Mouse (Mus musculus): ENCODE measurements around the gene Tsc22d1. TPM values are rescaled to one million over a fixed set of nuclear protein-coding genes. Genes with fewer than 3 reads are reported as not detected.
A peak's percentile ranks its signal among the peaks of the same experiment; 100 is the strongest.

Gene Tsc22d1
- polyA plus RNA-seq, 1 experiment from 2014 or later = 499 TPM

- no peak for ATAC-seq (ENCODE audit: low read depth)
These were observed 142.1 kb downstream of the Tsc22d1 start, which contains the start of gene Serp2 for GRCm38 (mm10) chr14:76556852-76557208. Gene Serp2, minus strand, starts transcription at chr14:76556889.

More at GRCm38 (mm10) chr14:76556852-76557208, 142.1 kb downstream of the Tsc22d1 start, which contains the start of gene Serp2:
- WGBS = 14% methylated on average over 13 of the region's 17 CpGs
- Histone ChIP-seq H3K9ac (ENCODE audit: low read depth, low read length) (peak within 1 kb of the TSS; percentile 80), H3K27me3 (replicated peaks; ENCODE audit: control insufficient read depth, insufficient read depth, low read length) (no peaks in the 10 kb centered on the region), H3K9me3 (ENCODE audit: control insufficient read depth, low read length) (no peaks in the 10 kb centered on the region), H3K4me1 (ENCODE audit: control insufficient read depth, insufficient read depth, low read length) (peaks cover 22% of the 10 kb centered on the region), H3K4me3 (ENCODE audit: low read depth, low read length) (peak within 1 kb of the TSS; percentile 67), H3K4me2 (ENCODE audit: low read depth, low read length) (peak within 1 kb of the TSS; percentile 96), H3K36me3 (ENCODE audit: control insufficient read depth, insufficient read depth, low read length) (no peaks in the 10 kb centered on the region), H3K27ac (replicated peaks; ENCODE audit: low read depth, low read length) (peak within 1 kb of the TSS; percentile 85)
- DNase-seq (ENCODE audit: low spot score) = no peak

Other genes with a start within 250 kb of the Tsc22d1 start
- gene Serp2, start 141.9 kb downstream of the Tsc22d1 start, polyA plus RNA-seq (2014; fragmentation: Nextera tagmentation; extraction: Ambion mirVana) = 12.5 and 13.1 TPM in 2 replicates

Measured in embryonic facial prominence, embryonic 14.5 days (tissue).